Mouse (Mus musculus) colon, adult 2 months (tissue): ENCODE measurements around the gene Ptchd3. TPM values are rescaled to one million over a fixed set of nuclear protein-coding genes. Genes with fewer than 3 reads are reported as not detected.

Experiments
- polyA plus RNA-seq: library from polyadenylated mRNA; depleted of rRNA; stranded (reverse); fragments of >200 nt; gene quantifications from 2 replicates; pipeline ENCODE4 v1.2.3, GENCODE M21; 2012; rRNA removed

Gene Ptchd3
- not detected in 2 replicates for polyA plus RNA-seq

GRCm38 (mm10) chr11:121829947-121830346 is at the start of gene Ptchd3:
Gene Ptchd3 (plus strand): TSS chr11:121830247.

Other genes with a start within 250 kb of the Ptchd3 start
- 7.4 and 7.9 TPM in 2 replicates for gene B3gntl1, start 157.1 kb upstream of the Ptchd3 start, polyA plus RNA-seq
- 140 and 195 TPM in 2 replicates for gene Metrnl, start 128.7 kb upstream of the Ptchd3 start, polyA plus RNA-seq